Mouse (Mus musculus): Measurements from ENCODE around the gene Tesc. TPM values are rescaled to one million over a fixed set of nuclear protein-coding genes. Genes with fewer than 3 reads are reported as not detected.
A peak's percentile ranks its signal among the peaks of the same experiment; 100 is the strongest.

Gene Tesc
- polyA plus RNA-seq, 1 experiment from 2014 or later, result 15.8 TPM

GRCm38 (mm10) chr5:118043761-118044160 is 16.2 kb downstream of the Tesc start:
- no peak for DNase-seq (ENCODE audit: low spot score)

DNA sequence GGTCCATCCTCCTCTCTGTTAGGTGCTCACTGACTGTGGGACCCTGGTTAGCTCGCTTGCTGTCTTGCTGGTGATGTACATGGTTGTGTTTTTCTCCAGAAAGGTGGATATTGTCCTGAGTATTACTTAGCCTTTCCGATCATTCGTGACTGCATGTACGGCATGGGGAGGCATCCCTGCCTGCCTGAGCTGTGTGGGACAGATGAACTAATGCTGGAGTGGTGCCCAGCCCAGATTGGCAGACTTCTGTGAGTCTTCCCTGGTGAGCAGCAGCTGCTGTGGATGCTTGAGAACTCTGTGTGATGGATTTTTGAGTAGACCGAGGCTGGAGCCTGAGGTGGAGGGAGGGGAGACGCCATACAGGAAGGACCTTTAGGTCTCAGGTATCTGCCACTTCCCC is 17.4 kb downstream of the Tesc start:
- no peak for DNase-seq (ENCODE audit: low spot score)

GRCm38 (mm10) chr5:118045385-118045784 is 17.8 kb downstream of the Tesc start:
- no peak for DNase-seq (ENCODE audit: low spot score)

GRCm38 (mm10) chr5:118047091-118047757 is 19.7 kb downstream of the Tesc start:
- peak; percentile 11 for DNase-seq (ENCODE audit: low spot score)

- peak; percentile 38 for DNase-seq (ENCODE audit: low spot score)
Measured at GRCm38 (mm10) chr5:118048412-118048811, 20.9 kb downstream of the Tesc start.

GRCm38 (mm10) chr5:118048928-118049327 is 21.4 kb downstream of the Tesc start:
- peak; percentile 21 for DNase-seq (ENCODE audit: low spot score)

DNA sequence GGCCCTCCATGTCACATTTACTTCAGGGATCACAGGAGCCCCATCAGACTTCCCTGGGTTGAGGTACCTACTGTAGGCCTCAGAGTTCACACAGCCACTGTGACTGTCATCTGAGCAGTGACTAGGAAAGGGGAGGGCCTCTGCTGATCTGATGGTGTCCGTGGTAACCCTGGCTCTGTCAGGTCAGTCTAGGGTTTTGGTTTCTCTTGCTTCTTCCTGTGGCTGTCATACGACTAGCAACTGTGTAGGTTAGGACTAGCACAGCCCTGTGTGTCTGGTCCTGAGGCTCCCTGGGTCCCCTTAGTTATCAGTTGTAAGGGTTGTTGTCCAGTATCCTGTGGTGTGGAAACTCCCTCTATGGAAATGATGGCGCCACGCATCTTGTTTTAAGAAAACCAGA is 23.2 kb downstream of the Tesc start:
- DNase-seq (ENCODE audit: low spot score), result no peak

GRCm38 (mm10) chr5:118051981-118052662 is 24.6 kb downstream of the Tesc start:
- no peak for DNase-seq (ENCODE audit: low spot score)

- DNase-seq (ENCODE audit: low spot score), result no peak
Measured at GRCm38 (mm10) chr5:118053205-118053604, 25.7 kb downstream of the Tesc start.

DNA sequence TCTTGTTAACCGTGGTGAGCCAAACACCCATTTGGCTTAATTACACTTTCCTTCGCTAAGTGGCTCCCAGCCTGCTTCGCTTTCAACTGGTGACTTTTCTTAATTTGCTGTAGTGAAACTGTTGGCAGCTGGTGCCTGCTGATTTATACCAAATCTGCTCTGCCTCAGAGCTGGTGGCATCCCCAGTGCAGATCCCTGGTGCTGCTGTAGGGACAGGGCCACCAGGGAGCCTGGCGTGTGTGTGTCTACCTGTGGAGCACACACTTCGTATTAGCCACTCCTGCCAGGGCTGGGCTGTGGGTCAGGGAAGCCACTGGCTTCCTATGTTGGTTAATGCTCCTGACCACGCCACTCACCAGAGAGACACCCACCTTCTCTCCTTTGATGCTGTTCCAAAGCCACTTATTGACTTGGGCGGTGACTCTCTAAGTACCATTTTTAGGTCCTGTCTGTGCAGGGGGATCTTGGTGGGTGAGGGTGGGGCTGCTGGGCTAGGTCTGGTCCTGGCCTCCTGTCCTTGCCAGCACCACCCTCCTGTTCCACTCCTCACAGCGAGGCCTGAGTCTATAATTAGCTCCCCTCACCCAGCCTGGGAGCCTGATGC is 30.1 kb downstream of the Tesc start:
- DNase-seq (ENCODE audit: low spot score), result no peak

DNA sequence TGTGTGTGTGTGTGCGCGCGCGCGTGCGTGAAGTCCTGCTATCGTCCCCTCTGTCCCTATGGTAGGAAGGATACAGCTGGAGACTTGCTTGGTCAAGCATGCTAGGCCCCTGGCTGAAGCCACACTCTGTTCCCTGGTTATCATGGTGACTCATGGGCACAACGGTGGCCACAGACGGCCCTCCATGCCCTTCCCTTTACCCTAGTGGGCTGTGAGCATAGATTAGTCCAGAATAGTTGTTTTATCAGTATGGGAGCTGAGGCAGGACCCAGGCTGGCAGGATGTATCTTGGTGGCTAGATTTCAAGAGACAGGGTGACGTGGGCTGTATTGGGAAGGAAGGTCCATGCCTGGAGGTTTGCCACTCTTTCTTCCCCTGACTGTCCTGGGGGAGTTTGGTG is 31.3 kb downstream of the Tesc start:
- DNase-seq (ENCODE audit: low spot score), result no peak

GRCm38 (mm10) chr5:118059646-118060045 is 32.1 kb downstream of the Tesc start:
- no peak for DNase-seq (ENCODE audit: low spot score)

DNA sequence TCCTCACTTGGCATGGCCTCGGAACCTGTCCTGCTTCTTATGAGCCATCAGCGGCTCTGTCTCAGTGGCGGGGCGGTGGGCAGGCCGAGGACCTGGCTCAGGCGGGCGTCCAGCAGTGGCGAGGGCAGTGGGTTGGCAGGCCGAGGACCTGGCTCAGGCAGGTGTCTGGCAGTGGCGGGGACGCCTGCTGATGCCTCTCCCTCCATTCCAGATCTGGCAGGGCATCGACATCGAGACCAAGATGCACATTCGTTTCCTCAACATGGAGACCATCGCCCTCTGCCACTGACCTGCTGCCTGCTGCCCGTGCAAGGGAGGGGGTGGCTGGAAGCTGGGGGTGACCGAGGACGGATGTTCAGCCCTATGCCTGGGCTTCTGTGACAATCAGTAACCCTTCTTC is 33.8 kb downstream of the Tesc start:
- no peak for DNase-seq (ENCODE audit: low spot score)

DNA sequence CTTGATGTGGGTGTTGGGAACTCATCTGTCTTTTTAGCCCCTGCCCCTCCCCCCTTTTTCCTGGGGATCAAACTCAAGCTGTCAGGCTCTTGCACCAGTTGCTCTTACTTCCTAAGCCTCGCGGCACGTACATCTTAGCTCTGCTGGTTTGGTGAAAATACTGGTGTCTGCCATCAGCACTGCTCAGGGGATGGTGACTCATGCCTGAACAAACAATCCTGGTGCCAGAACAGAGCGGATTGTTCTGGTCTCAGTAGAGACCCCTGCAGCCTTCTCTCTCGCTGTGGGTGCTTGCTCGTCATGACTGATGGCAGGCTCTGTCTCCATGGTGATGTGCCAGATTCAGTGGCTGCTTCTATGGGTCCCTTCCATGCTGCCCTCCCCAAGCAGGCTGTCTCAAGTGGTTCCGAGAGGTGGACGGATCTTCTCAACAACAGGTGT is 35.7 kb downstream of the Tesc start:
- DNase-seq (ENCODE audit: low spot score), result no peak

DNA sequence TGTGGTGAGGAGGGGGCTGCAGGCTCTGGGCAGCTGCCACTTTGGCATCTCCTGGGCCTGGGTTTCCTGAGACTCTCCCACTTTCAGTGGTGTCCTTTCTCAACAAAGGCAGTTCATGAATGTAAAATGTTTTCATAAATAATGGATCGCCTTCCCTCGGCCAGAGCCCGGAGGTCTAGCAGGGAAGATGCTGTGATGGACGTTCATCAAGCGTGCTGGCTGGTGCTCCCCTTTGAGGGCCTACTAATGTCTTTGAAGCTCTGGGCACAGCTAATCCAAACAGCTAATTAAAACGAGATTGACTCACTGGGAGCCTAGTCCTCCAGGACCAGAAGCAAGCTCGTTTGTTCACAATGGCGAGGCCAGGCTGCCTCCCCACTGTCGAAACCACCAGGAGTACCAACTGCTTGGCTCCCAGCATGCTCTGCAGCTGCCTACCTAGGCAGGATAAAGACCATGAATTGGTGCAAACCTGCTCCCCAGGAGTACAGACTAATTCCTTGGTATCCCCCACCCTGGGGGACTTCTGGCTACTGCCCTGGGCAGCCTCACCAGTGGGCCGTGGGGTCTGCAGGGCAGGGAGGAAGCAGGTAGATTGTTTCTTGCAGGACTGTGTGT is 36.9 kb downstream of the Tesc start:
- no peak for DNase-seq (ENCODE audit: low spot score)

GRCm38 (mm10) chr5:118065516-118066255 is 38.1 kb downstream of the Tesc start:
- DNase-seq (ENCODE audit: low spot score), result no peak

GRCm38 (mm10) chr5:118066828-118067227 is 39.3 kb downstream of the Tesc start:
- DNase-seq (ENCODE audit: low spot score), result peak; percentile 68

GRCm38 (mm10) chr5:118067572-118067971 is 40.0 kb downstream of the Tesc start:
- DNase-seq (ENCODE audit: low spot score), result no peak

DNA sequence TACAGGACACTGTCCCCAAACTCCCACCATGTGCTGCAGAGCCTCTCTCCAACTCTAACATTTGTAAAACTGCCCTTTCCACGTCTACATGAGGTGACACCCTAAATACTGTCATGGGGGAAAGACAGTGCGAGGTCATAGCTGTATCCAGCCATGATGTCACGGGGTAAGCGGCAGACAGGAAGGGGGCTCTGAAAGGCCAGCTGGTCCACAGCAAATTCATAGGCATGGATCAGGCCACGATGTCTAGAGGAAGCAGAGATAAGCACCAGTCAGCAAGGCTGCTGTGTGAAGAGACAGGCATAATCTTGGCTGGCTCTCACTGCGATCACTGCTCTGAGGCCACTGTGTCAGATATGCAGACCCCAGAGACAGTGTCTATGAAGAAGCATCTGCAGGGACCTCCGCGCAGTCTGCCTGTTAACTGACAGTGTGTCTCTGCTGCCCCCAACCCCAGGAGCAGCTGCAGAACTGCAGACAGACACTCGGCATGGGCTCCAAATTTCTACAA is 40.5 kb downstream of the Tesc start:
- DNase-seq (ENCODE audit: low spot score), result no peak

DNA sequence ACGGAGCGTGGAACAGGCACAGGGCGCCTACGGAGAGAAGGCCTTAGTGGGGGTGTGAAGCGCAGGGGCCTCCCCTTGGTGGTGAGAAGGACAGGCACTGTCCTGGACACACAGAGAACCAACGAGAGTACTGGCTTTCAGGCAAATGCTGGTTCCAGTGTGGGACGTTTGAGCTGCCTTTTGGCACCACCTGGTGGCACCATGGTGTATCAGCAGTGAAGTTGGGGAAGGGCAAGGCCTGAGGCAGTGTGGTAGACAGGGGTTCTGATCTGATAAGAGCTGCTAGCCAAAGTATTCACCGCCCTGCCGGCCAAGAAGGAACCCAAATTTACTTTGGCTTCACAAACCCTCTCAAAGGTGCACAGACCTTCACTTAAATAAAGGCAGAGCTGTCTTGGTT is 41.8 kb downstream of the Tesc start:
- peak; percentile 84 for DNase-seq (ENCODE audit: low spot score)

DNA sequence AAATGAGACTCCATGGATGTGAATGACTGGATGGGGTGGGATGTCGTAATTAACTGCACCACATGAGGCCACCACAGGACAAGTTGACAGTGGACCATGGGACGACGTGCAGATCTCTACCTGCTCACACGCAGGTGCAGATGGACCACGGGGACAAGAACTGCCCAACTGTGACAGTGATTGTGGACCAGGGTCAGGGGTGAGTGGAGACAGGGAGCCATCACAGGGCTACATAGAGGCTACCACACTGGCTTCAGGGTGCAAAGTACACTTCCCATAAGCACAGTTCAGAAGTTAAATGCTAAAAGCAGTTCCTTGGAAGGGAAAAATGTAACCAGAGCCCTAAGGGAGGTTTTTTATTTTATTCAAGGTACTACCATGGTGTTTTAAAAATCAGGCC is 44.2 kb downstream of the Tesc start:
- no peak for DNase-seq (ENCODE audit: low spot score)

Measured in thymus, postnatal 0 days (tissue).